Mouse (Mus musculus): ENCODE measurements at regions not wholly inside any gene's neighbourhood (a gene's known extent, or its start where the extent isn't known, plus 50 kb on each side); places are given as distances from the start of the nearest gene placed in this dataset.

GRCm38 (mm10) chr14:72886935-72887369, 162.0 kb downstream of the Cysltr2 start:
- TF ChIP-seq POLR2A (IDR thresholded peaks at IDR 0.05; ENCODE audit: borderline replicate concordance, low read depth, low read length) (no peak), CTCF (IDR thresholded peaks at IDR 0.05; ENCODE audit: low read depth, low read length) (no peak)

Measured in bone marrow macrophage, adult 2 months (primary cell).